Mouse (Mus musculus): ENCODE measurements around the gene Ccr6.

DNA sequence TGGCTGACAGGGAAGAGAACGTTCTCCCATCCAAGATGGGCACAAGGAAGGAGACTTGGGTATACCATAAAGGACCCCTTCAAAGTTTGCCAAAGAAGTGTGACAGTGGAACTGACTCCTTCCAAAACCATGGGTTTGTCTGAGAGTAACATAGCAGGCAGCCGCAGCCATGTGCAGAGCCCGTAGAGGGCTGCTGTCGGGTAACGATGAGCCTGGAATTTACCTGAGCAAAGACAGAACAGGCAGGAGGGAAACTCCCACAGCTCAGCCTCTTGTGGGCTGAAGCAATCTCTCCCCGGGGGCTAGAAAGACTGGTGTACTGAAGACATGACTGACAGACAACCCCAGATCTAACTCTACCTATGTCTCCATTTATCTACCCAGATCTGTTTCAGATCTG lies 24.4 kb upstream of the Ccr6 start:
- TF ChIP-seq CTCF (IDR thresholded peaks at IDR 0.05; ENCODE audit: low read depth, low read length), result no peak
- no peak for TF ChIP-seq POLR2A (IDR thresholded peaks at IDR 0.05; ENCODE audit: borderline replicate concordance, low read depth, low read length)
